Mouse (Mus musculus) forebrain, embryonic 11.5 days (tissue): Measurements from ENCODE around the gene Prpf4b. TPM values are rescaled to one million over a fixed set of nuclear protein-coding genes. Genes with fewer than 3 reads are reported as not detected.

Source experiments
- ATAC-seq: fragments of 200-750 bp; cut with Nextera tagmentation; replicated peaks from 2 replicates; pipeline ENCODE4 v1.8.0; 2017; ENCODE audit warnings: moderate TSS enrichment; ENCODE audit not compliant: low FRiP score
- DNase-seq: peaks from one replicate; pipeline ENCODE4 v3.0.0-alpha.2; 2017; ENCODE audit warnings: low spot score
- H3K27ac ChIP-seq: fragments of 300-500 bp; sonication (generic); 2 replicates; pipeline ENCODE4 v1.5.1; 2014; ENCODE audit warnings: low read depth, low read length
- H3K27me3 ChIP-seq: fragments of 300-500 bp; sonication (generic); 2 replicates; pipeline ENCODE4 v1.6.1; 2014; ENCODE audit warnings: mild to moderate bottlenecking, low read length, mixed read lengths; ENCODE audit not compliant: control insufficient read depth, insufficient read depth
- H3K36me3 ChIP-seq: fragments of 300-500 bp; sonication (generic); 2 replicates; pipeline ENCODE4 v1.6.1; 2014; ENCODE audit warnings: mild to moderate bottlenecking, low read length, moderate library complexity, mixed read lengths; ENCODE audit not compliant: control insufficient read depth, insufficient read depth
- H3K4me1 ChIP-seq: fragments of 300-500 bp; sonication (generic); replicated peaks from 2 replicates; pipeline ENCODE4 v1.6.1; 2014; ENCODE audit warnings: low read length, mixed read lengths; ENCODE audit not compliant: control insufficient read depth, insufficient read depth
- H3K4me2 ChIP-seq: fragments of 300-500 bp; sonication (generic); 2 replicates; pipeline ENCODE4 v1.6.1; 2014; ENCODE audit warnings: low read depth, mild to moderate bottlenecking, low read length, moderate library complexity, mixed read lengths; ENCODE audit not compliant: severe bottlenecking
- H3K4me3 ChIP-seq: fragments of 300-500 bp; sonication (generic); 2 replicates; pipeline ENCODE4 v1.5.1; 2014; ENCODE audit warnings: low read depth, low read length
- H3K9ac ChIP-seq: fragments of 300-500 bp; sonication (generic); 2 replicates; pipeline ENCODE4 v1.6.1; 2014; ENCODE audit warnings: low read length
- H3K9me3 ChIP-seq: fragments of 300-500 bp; sonication (generic); 2 replicates; pipeline ENCODE4 v1.6.1; 2016; ENCODE audit warnings: low read length, mixed read lengths; ENCODE audit not compliant: control insufficient read depth
- WGBS: fragments of 180-500 bp; shearing (Covaris S2); extraction: QIAGEN DNeasy Blood & Tissue Kit; methylation state at CpG from one replicate; pipeline ENCODE4 v1.1.7; 2014; 5-methylcytosine and 5-hydroxymethylcytosine counted together
- polyA plus RNA-seq: library from polyadenylated mRNA; unstranded; fragments of >200 nt; fragmentation: Nextera tagmentation; extraction: Ambion mirVana; gene quantifications from 2 replicates; pipeline ENCODE4 v1.2.1, GENCODE M21; 2014

Gene Prpf4b
- polyA plus RNA-seq = 98.7 and 107 TPM in 2 replicates

DNA sequence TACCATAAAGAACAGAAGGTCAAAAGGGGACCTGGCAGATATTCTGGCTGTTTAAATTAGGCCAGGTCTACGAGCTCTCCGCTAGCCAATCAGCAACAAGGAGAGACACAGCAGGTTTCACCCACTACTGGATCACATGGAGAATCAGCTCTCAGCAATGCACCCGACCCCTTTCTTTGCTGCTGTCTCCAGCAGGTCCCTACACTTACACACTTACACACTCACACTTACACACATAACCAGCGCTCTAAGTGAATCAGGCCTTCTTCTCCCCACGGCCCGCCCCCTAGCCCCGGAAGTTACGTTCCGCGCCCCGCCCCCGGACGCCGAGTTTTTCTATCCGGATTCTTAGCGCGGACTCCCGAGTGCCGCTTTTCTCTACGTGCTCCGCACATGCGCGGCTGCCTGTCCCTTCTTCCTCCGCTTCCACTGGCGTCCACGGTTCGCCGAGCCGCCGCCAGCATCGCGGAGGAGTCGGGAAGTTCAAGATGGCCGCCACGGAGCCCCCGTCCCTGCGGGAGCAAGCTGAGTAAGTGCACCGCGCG lies at the start of gene Prpf4b:
Gene Prpf4b (plus strand): TSS at position 137 of the 545 bp plus-strand sequence.
- no peaks in the 10 kb centered on the region for H3K9me3 ChIP-seq
- H3K4me2 ChIP-seq = peak within 1 kb of the TSS; percentile 53
- H3K36me3 ChIP-seq = no peaks in the 10 kb centered on the region
- DNase-seq (peak; percentile 95), ATAC-seq (peak; percentile 81)
- peak within 1 kb of the TSS; percentile 67 for H3K4me3 ChIP-seq
- WGBS = under 1% methylated on average over 40 of the region's 40 CpGs
- H3K27me3 ChIP-seq = no peaks in the 10 kb centered on the region
- peaks cover 3% of the 10 kb centered on the region; the same call in 1 of the 2 replicates for H3K4me1 ChIP-seq
- H3K9ac ChIP-seq = peak within 1 kb of the TSS; percentile 73
- H3K27ac ChIP-seq = peak within 1 kb of the TSS; percentile 87

- WGBS = 80% methylated on average over 3 of the region's 3 CpGs
- DNase-seq (peak; percentile 58), ATAC-seq (peak; percentile 84)
- Histone ChIP-seq H3K9ac (no peak overlapping the region), H3K9me3 (no peaks in the 10 kb centered on the region), H3K27me3 (no peaks in the 10 kb centered on the region), H3K36me3 (no peaks in the 10 kb centered on the region), H3K4me2 (no peak overlapping the region), H3K4me3 (no peak overlapping the region), H3K27ac (peak overlapping the region; percentile 65), H3K4me1 (peaks cover 2% of the 10 kb centered on the region; the same call in 1 of the 2 replicates)
These were observed 48.1 kb upstream of the Prpf4b start for GRCm38 (mm10) chr13:34826760-34827690.

DNA sequence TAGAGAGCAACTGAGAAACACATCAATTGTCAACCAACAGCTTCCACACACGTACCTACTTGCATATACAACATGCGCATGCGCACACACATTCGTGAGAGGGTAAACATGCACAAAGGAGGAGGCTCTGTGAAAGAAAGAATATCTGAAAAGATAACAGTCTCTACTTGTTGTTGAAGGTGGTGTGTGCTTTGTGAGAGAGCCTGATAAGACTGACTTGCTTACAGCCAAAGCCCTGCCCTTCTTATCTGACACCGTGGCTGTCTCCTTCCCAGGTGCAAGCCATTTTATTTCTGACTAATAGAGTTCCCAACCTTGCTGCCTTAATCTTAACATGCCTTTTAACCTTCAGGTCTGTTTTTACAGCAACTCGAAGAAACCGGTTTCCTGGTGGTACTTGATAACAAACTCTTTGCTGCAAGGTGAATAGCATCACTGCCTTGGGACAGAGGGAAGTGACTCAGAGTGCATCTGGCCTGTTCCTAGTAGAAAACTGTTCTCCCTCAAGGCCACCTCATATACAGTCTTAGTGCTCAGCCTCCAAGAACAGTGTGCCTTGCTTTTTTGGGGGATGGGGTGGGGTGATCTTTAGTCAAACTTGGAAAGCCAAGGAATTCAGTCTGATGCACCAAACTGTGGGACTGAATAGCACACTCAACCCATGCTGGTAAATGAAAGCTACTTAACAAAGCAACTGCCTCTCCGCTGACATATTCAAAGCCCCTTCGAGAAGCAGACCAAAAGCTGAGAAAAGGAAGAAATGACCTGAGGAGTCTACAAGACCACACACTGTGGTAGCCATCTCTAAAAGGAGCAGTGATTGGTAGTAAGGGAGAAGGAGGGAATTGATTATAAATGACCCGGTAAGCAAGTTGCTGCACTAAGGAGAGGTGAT lies 46.9 kb upstream of the Prpf4b start:
- ATAC-seq = no peak
- no peak for DNase-seq
- Histone ChIP-seq H3K4me1 (peaks cover 2% of the 10 kb centered on the region; the same call in 1 of the 2 replicates), H3K4me3 (no peak overlapping the region), H3K27ac (peak overlapping the region; percentile 65), H3K4me2 (no peak overlapping the region), H3K27me3 (no peaks in the 10 kb centered on the region), H3K36me3 (no peaks in the 10 kb centered on the region), H3K9me3 (no peaks in the 10 kb centered on the region), H3K9ac (no peak overlapping the region)
- 66% methylated on average over 10 of the region's 10 CpGs for WGBS

- no peaks in the 10 kb centered on the region for H3K36me3 ChIP-seq
- 89% methylated on average over 4 of the region's 4 CpGs for WGBS
- H3K4me3 ChIP-seq = no peak overlapping the region
- H3K4me2 ChIP-seq = no peak overlapping the region
- no peaks in the 10 kb centered on the region for H3K4me1 ChIP-seq
- DNase-seq (no peak), ATAC-seq (no peak)
- H3K27ac ChIP-seq = no peak overlapping the region
- H3K27me3 ChIP-seq = no peaks in the 10 kb centered on the region
- H3K9ac ChIP-seq = no peak overlapping the region
- no peaks in the 10 kb centered on the region for H3K9me3 ChIP-seq
These were observed 32.3 kb upstream of the Prpf4b start for GRCm38 (mm10) chr13:34842851-34843250.

DNA sequence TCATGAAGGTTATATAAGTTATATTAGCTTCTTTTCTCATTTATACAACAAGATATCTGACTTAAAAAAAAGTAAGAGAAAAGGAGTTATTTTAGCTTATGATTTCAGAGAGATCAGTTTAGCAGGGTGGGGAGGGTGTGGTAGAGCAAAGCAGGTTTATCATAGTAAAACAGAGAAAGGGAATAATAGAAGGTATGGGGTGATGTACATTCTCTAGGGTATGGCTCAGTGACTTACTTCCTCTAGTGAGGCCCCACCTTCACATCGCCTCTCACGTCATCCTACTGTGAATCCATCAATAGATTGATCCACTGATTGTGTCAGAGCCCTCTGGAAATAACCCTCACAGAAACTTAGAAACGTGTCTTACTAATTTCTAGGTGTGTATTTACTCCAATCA lies 24.3 kb upstream of the Prpf4b start:
- ATAC-seq (no peak), DNase-seq (no peak)
- Histone ChIP-seq H3K9ac (no peak overlapping the region), H3K36me3 (no peaks in the 10 kb centered on the region), H3K4me3 (no peak overlapping the region), H3K27ac (no peak overlapping the region), H3K4me1 (no peaks in the 10 kb centered on the region), H3K27me3 (no peaks in the 10 kb centered on the region), H3K9me3 (peaks cover 8% of the 10 kb centered on the region; the same call in 1 of the 2 replicates), H3K4me2 (no peak overlapping the region)
- 85% methylated on average over 3 of the region's 3 CpGs for WGBS

DNA sequence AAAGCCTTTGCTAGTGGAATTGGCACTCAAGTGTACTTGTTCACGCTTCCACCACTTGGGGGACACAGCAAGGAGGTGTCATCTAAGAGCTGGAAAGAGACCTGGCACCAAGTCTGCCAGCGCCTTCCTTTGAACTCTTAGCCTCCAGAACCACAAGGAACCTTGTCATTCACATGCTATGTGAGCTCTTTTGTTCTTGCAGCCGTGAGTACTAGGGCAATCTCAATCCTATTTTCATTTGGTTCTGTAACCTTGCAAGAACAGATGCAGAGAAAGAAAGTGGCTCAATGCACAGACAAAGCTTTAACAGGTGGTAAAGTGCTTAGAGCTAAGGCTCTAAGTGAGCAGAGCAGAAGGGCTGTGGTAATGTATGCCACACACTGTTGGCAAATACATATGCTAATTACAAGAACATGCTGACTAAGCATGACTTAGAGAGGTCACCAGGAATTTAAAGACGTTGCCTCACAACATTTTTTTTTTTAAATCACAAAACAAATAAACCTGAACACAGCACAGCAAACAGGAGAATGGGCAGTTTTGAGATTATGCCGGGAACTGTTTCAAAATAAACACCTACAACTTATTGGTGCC lies 23.8 kb upstream of the Prpf4b start:
- no peak overlapping the region for H3K9ac ChIP-seq
- H3K36me3 ChIP-seq = no peaks in the 10 kb centered on the region
- DNase-seq = no peak
- no peaks in the 10 kb centered on the region for H3K4me1 ChIP-seq
- ATAC-seq = no peak
- H3K4me3 ChIP-seq = no peak overlapping the region
- no peak overlapping the region for H3K4me2 ChIP-seq
- peaks cover 8% of the 10 kb centered on the region; the same call in 1 of the 2 replicates for H3K9me3 ChIP-seq
- no peak overlapping the region for H3K27ac ChIP-seq
- 72% methylated on average over 5 of the region's 5 CpGs for WGBS
- H3K27me3 ChIP-seq = no peaks in the 10 kb centered on the region

GRCm38 (mm10) chr13:34857526-34857925 lies 17.6 kb upstream of the Prpf4b start:
- 34% methylated on average over 2 of the region's 2 CpGs for WGBS
- DNase-seq = peak; percentile 50

DNA sequence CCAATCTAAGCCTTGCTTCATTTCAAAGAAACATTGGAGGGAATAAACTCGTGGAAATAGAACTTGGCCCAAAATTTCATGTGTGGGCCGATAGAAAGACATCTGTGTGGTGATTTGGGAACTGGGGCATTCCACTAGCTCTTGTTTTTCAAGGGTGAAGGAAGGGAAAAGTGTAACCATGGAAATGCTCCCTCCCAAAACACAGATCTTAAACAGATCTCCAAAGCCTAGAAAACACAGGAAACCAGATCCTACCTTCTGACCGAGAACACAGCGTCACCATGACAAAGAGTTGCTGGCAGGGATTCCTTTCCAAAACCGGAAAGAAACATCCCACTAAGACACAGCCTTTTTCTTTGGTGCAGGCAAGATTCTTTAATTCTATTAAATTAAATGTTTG lies 15.7 kb upstream of the Prpf4b start:
- no peak for ATAC-seq
- Histone ChIP-seq H3K27me3 (no peaks in the 10 kb centered on the region), H3K27ac (no peak overlapping the region), H3K4me1 (no peaks in the 10 kb centered on the region), H3K4me2 (no peak overlapping the region), H3K9me3 (peaks cover under 1% of the 10 kb centered on the region; the same call in 1 of the 2 replicates), H3K9ac (no peak overlapping the region), H3K4me3 (no peak overlapping the region), H3K36me3 (no peaks in the 10 kb centered on the region)
- 89% methylated on average over 5 of the region's 5 CpGs for WGBS
- no peak for DNase-seq

More at GRCm38 (mm10) chr13:34857526-34857925, 17.6 kb upstream of the Prpf4b start:
- Histone ChIP-seq H3K27me3 (no peaks in the 10 kb centered on the region), H3K9me3 (peaks cover 8% of the 10 kb centered on the region; the same call in 1 of the 2 replicates), H3K4me1 (no peaks in the 10 kb centered on the region), H3K36me3 (no peaks in the 10 kb centered on the region), H3K4me3 (no peak overlapping the region), H3K4me2 (no peak overlapping the region), H3K9ac (no peak overlapping the region), H3K27ac (no peak overlapping the region)
- ATAC-seq = no peak
